Mouse (Mus musculus): ENCODE data around the gene Spint2.
"Not testable (repeated sequence)": the region's sequence is repeated elsewhere in the genome, so short reads cannot be mapped to it uniquely, and the experiment has no call there.

DNA sequence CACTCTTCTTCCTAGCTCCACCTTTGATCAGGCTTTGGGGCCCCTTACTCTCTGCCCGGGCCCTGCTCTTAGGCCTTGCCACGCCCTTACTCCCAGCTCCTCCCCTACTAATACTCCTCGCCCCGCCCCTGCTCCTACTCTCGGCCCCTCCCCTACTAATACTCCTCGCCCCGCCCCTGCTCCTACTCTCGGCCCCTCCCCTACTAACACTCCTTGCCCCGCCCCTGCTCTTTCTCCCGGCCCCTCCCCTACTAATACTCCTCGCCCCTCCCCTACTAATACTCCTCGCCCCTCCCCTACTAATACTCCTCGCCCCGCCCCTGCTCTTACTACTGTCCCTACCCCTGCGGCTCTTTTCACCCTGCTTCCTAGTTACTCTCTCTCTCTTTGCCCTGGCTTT is 70.7 kb downstream of the Spint2 start:
- not testable (repeated sequence) for TF ChIP-seq CTCF, EP300 (IDR thresholded peaks at IDR 0.05; ENCODE audit: low read depth)
